Mouse (Mus musculus): ENCODE data around the gene Vmn2r58. TPM values are rescaled to one million over a fixed set of nuclear protein-coding genes. Genes with fewer than 3 reads are reported as not detected.
"Not testable (repeated sequence)": the region's sequence is repeated elsewhere in the genome, so short reads cannot be mapped to it uniquely, and the experiment has no call there.

Vmn2r58 gene
- not detected in 2 replicates for polyA plus RNA-seq (2015; fragmentation: Nextera tagmentation; extraction: Ambion mirVana)

GRCm38 (mm10) chr7:41872612-41873011 lies at the start of gene Vmn2r58:
Gene Vmn2r58 (minus strand): TSS chr7:41872712.
- 76% methylated on average over 5 of the region's 5 CpGs for WGBS
- not testable (repeated sequence) for H3K4me1 ChIP-seq; H3K36me3 ChIP-seq (ENCODE audit: poor library complexity, severe bottlenecking); H3K4me3 ChIP-seq; H3K27ac ChIP-seq; ATAC-seq; H3K4me2 ChIP-seq; H3K27me3 ChIP-seq; H3K9ac ChIP-seq
- peaks cover 23% of the 10 kb centered on the region for H3K9me3 ChIP-seq (replicated peaks)

Other genes starting within 250 kb of the Vmn2r58 start
- 20.3 and 20.6 TPM in 2 replicates for gene Zfp788, start 239.5 kb downstream of the Vmn2r58 start, polyA plus RNA-seq (2015; fragmentation: Nextera tagmentation; extraction: Ambion mirVana)
- gene Vmn2r59, start 186.3 kb upstream of the Vmn2r58 start, polyA plus RNA-seq (2015; fragmentation: Nextera tagmentation; extraction: Ambion mirVana), result not detected in 2 replicates
- not detected in 2 replicates for gene Vmn2r60, start 235.1 kb upstream of the Vmn2r58 start, polyA plus RNA-seq (2015; fragmentation: Nextera tagmentation; extraction: Ambion mirVana)